Mouse (Mus musculus) mature B cell (primary cell): ENCODE measurements around the gene Fam151b.

Experiments used
- in situ Hi-C: fragments of 300-500 bp; cut with MboI; formaldehyde crosslinking; loops from 2 replicates; pipeline ENCODE4 v1.14.3; 2019

The Fam151b gene

DNA sequence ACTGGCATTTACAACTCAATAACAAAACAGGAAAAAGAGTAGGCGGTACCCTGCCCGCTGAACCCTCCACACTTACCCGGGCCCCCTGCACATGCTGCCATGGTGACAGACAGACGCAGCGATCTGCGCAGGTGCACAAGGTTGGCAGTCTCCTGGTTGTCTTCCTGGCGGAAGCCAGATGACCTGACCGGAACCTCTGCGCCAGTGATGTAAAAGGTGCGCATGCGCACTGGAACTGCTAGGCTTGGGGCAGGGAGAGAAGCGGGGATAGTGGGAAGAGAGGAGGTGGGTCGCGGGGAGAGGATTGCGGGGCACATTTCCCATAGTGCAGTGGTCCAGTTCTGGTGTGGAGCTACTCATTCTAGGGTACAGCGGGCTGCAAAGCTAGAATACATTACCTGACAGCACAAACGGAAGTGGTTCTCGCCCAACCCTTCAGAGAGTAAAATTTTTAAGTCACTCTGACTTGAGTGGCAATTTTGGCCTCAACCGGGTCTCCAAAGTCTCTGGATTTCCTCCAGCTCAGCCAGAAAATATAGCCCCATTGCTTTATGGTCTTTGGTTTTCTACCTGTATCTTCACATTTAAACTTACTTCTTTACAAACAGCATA is at the start of gene Fam151b:
TSS of gene Fam151b (minus strand) at position 164 of the 612 bp plus-strand sequence.
- in situ Hi-C loops = no loop called here

DNA sequence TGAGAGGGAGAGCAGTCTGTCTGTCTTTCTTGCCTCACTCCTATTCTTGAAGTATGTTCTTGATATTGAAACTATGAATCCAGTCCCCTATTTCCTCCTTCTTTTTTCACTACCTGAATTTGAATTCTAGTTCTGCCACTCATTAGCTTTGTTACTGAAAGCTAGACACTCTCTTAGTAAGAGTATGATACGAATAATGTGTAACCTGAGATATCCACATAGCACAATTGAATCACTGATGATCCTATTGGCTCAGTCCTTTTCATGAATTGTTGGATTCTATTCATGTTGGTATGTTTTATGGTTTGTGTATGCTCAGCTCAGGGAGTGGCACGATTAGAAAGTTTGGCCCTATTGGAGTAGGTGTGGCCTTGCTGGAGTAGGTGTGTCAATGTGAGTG is 48.4 kb upstream of the Fam151b start:
- in situ Hi-C loops = no loop called here

DNA sequence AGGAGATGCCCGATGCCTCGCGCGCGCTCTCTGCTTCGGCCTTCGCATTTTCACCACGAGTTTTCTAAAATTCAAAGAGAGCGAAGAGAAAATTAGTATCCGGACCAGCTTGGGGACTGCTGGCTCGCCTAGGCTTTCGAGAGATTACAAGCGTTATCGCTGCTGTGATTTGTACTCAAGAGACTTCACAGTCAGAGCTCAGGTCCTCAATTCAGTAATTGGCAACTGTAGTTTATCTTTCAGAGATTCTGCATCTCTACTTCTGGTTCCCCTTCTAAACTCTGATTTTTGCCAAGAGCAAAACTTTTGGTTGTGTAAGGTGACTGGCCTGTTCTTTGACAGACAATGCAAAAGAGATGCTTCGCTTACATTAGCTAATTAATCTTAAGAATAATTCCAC is 47.4 kb upstream of the Fam151b start:
- in situ Hi-C loops = no loop called here

DNA sequence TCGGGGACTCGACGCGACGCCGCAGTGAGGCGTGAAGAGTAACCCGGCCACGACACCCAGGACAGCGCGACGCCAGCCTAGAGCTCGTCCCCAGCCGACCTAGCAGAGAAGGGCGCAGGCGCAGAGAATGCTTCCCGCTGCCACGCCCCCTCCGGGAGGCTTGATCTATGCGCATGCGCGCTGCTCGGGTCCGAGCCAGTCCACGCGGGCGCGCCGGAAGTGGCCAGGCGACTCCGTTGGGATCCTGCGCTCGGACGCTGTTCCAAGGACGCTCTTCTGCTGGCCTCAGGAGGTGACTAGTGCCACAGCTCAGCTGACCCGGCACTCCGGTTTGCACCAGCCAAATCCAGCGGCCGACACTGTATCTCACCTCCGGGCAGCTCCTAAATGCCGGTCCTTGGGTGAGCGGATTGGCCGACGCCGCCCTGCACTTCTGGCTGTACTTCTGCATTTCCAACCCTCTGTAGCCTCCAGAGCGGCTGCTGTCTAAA is 47.0 kb upstream of the Fam151b start, which contains the start of gene Zfyve16:
TSS of gene Zfyve16 (minus strand) at position 148 of the 491 bp plus-strand sequence.
- in situ Hi-C loops = no loop called here

DNA sequence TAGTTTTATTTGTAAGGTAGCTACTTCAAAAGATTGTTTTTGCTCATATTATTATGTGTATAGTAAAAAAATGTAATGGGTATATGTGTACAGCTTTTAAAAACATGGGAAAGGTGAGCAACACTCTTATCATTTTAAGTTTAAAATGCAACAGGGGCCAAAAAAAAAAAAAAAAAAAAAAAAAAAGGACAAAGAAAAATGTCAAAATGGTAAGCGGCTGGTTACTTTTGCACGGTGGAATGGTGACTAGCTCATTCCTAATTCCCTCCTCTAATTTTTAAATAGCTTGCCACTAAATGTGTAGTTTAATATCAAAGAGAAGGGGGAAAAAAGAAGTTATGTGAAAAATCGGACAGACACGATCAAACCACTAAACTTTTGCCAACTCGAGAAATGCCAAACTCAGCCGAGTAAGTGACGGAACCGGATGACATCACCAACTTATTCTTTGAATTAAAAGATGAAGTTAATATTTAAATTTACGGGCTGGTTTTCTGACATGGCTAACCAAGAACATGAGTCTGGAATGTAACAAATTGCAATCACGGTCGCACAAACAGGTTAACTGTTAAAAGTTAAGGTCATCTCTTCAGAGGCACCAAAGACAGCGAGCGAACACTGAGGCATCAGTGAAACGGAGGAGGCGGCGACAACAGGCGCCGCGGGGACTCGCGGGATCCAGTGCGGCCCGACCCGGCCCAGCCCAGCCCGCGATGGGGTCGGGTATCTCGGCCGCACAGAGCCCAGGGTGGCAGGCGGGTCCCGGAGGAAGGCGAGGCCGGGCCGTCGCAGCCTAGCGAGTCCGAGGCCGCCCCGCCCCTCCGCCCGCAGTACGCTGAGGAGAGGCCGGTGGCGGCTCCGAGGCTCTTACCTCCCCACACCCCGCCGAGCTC is 46.3 kb upstream of the Fam151b start:
- in situ Hi-C loops = no loop called here

DNA sequence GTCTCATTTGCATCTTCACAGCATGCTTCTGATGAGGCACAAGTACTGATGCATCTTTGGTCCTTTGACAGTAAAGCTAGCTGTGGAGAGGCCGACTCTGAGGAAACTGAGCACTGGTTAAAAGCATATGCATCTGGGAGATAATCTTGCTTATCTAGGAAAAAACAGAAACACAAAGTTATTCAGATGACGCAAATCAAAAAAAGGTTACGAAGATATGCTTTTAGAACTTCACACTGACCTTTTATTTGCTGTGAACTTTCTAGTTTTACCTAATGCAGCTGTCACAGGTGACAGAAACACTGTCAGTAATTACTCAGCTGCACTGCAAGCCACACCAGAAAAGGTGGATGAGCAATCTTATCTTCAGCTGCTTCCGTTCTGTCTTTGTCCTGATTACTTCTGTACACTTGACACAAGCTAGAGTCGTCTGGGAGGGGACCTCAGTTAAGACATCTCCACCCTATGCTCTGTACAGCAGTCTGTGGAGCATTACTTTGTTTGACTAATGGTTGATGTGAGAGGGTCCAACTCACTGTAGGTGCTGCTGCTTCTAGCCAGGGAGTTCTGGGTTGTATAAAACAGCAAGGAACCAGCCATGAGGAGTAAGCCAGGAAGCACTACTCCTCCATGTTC is 39.5 kb upstream of the Fam151b start:
- in situ Hi-C loops = no loop called here

DNA sequence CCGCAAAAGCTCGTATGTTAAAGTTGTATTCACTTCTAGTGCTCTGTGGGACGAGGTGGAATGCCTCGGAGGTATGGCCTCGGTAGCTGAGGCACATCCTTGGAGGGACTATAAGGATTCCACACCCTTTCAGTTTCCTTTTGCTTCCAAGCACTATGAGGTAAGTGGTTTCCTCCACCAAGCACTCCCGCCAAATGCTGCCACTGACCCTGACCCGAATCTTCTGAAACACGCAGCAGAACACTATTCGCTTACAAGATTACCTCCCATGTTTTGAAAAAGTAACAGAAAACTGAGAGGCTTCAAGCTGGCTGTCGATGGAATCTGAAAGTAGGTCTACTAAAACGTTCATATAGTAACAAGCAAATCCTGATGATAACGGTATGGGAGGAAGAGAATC is 21.1 kb upstream of the Fam151b start:
- in situ Hi-C loops = no loop called here

DNA sequence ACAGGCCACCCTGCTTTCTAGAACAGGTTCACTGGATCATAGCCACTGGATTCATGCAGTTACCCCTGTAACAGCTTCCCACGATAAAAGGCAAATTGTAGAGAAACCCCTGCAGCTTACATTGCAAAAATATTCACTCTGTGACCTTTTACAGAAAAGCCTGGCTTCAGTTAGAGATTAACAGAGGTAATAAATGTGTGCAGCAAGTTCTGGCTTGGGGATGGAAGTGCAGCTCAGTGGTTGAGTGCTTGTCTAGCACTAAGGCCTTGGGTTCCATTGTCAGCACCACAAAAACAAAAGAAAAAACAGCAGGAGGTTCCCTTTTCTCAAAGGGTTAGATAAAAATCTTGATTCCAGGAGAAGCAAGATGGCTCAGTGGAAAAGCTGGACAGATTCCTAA is 8.1 kb upstream of the Fam151b start:
- in situ Hi-C loops = no loop called here

DNA sequence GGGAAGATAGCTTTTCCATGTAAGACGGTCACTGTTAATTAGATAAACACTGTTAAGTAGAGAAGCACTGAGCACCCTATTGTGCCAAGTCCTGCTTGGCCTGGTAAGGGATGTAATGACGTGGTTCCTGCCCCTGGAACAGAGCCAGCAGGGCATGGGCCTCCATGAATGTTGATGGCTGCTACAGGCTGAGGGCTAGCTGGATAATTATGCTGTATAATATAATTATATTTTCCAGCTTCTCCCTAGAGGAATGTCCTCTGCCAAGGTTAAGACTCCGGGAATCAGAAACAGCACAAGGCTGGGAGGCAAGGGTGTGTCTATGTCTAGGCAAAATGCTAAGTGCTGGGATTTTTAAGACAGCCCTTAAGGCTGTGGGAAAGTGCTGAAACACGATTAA is 7.0 kb upstream of the Fam151b start:
- in situ Hi-C loops = no loop called here

DNA sequence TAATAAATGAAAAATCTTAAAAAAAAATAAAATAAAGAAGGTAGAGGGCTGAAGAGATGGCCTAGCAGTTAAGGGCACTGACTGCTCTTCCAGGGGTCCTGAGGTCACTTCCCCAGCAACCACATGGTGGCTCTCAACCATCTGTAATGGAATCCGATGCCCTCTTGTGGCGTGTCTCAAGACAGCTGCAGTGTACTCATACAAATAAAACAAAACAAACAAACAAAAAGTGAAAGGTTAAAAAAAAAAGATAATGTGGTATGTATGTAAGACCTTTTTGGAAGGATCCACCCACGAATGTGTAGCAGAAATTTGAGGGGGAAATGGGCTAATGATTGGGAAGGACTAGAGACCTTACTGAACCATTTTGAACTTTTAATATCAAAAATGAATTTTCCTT is 467 bp downstream of the Fam151b start:
- in situ Hi-C loops = no loop called here

DNA sequence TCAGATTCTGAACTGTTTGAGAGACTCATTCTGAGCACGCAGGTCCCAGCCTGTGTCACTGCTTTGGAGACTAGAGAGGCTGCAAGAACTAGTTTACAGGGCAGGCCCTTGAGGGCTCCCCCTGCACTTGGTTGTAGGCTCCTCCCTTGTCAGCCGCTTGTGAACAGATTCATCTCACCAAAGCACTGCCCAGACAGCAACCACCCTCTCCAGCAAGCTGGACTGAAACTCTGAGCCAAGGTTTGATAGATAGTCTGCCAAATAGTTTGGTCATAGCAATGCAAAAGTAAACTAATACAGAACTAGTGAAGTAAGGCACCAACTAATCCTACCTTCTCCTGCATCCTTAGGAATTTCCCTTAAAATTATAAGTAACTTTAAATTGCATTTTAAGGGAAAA is 13.7 kb downstream of the Fam151b start:
- in situ Hi-C loops = no loop called here

DNA sequence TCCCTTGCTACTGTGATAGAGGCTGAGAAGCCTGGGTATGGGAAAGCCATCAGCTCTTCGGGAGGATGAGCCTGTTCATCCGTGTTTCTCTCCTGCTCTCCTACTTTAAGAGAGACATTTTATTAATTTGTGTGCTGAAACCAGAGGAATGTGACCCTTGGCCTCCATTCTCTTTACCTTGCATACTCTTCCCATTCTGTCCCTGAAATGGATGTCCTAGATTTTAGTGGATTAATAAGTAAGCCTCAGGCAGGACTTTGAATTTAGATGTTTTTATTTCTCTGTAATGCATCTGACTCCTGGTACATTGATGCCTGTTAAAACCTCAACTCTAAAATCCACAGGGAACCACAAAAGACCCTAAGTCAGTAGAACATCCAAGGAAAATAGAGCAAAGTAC is 14.4 kb downstream of the Fam151b start:
- in situ Hi-C loops = no loop called here

DNA sequence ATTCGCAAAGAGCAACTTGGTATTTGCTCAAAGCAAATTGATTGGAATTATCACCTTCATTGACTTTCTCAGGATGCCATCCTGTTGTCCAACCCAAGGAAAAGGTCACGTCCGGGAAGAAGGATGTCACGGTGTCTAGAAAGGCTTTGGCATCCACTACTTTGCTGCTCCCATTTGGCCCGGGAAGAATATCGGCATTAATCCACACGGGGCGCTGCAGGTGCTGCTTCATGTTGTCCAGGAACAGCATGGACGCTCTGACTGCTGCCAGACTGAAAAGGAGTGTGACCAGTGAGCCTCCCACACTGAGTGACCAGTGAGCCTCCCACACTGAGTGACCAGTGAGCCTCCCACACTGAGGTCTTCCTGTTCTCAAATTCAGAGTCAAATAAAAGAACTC is 15.9 kb downstream of the Fam151b start:
- in situ Hi-C loops = no loop called here

DNA sequence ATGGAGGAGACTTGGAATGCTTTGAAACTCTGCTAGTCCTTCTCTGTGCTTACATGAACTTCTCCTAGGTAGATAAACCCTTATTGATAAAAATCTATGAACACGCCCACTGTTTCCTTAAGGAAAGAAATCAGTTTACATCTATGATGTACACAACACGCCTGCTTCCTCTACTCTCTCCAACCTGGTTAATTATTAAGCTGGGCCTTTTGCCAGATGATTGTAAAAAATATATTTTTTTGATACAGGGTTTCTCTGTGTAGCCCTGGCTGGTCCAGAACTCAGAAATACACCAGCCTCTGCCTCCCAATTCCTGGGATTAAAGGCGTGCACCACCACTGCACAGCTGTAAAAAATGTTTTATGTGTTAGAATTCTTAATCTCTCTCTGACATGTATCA is 19.1 kb downstream of the Fam151b start:
- in situ Hi-C loops = no loop called here

DNA sequence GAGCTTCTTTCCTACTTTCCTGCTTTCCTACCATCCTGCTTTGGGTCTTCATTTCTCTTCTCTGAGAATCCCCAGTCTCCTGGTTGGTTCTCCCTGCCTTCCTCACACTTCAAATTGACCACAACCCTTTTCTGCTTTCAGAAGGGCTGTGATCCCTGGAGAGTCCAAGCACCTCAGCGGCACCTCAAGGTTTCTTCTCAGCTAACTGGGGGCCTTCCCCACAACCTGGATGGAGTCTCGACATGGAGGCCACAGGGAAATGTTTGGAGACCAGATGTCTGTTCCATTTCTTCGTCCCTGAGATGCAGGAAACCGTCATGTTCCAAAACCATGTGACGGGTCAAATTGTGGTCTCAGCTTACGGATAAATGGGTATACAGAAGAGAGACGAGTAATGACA is 36.9 kb downstream of the Fam151b start:
- in situ Hi-C loops = no loop called here

DNA sequence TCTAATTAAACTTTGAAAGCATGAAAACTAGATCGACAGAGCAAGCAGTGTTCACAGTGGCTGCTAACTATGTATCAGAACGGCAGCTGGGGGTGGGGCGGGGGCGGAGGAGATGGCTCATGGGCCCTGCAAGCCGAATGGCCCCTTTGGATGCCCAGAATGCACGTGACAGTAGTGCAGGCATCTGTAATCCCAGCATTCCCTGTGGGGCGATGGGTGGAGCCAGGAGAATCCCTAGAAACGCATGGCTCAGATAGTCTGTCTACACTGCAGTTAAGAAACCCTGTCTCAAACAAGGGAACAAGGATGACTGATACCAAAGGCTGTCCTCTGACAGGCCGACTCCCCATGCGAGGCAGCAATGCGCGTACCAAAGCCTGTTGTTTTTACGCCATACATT is 43.5 kb downstream of the Fam151b start:
- in situ Hi-C loops = no loop called here

DNA sequence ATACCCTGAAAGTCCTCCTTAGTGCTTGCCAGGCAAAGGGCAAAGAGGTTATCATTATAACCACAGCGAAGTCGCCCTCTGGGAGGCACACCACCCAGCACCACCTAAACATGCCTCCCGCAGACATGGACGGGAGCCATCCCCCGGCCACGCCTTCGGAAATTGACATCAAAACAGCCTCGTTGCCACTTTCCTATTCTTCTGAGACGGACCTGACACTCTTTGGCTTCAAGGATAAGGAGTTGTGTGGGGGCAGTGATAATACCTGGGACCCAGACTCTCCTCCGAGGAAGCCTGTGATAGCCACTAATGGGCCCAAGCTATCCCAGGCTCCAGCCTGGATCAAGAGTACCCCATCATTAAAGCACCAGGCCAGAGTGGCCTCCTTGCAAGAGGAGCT is 45.2 kb downstream of the Fam151b start:
- in situ Hi-C loops = no loop called here

DNA sequence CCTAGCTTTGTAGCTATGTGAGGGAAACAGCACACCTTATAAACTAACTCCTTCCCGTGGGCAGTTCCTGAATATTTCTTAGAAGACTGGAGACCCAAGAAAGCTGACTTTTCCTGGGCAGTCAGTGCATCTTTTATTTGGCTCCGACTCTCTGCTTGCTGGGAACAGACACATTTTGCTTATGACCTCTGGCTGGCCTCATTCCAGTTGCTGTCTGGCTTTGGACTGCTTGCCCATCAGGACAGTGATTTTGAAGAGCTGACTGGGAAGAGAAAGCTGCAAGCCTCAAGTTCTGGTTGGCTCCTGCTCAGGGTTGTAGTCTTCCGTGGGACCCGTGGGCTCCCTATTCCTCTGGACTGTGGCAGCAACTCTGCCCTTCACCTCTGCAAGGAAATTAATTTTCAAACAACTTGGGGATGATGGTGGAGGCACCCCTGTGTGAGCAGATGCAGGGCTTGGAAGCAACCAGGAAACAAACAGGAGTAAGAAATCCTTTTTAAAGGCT is 56.4 kb downstream of the Fam151b start:
- in situ Hi-C loops = no loop called here

DNA sequence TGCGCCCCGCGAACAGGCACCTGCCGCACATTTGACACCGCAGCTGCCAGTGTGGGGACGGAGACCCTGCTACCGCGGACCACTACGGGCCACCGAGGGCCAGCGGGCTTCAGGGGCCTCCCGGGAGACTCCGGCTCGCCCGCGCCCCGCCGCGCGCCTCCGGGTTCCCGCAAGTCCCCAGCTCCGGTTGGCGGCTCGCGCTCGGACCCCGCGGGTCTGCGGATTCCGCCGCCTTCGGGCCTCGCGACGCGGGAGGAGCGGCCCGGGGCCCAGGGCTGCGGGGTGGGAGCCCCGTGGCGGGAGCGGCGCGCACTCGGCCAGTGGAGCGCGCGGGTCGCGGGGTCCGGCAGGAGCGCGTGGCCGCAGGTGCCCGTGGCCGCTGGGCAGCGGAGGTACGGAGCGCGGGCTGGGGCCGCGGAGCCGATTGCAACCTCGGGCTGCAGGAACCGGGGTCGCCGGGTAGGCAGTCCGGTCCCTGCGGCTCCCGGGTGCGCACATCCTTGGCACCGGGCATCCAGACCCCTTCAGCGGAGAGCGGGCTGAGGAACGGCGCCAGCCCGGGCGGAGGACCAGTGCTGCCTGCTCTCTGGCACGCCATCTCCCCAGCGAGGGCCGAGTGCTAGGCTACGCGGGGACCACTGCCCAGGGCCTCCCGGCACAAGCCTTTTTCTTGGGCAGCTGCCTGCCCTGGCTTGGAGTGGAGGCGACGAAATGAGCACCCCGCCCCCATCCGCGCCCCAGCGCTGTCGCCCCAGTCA is 57.3 kb downstream of the Fam151b start:
- in situ Hi-C loops = no loop called here

DNA sequence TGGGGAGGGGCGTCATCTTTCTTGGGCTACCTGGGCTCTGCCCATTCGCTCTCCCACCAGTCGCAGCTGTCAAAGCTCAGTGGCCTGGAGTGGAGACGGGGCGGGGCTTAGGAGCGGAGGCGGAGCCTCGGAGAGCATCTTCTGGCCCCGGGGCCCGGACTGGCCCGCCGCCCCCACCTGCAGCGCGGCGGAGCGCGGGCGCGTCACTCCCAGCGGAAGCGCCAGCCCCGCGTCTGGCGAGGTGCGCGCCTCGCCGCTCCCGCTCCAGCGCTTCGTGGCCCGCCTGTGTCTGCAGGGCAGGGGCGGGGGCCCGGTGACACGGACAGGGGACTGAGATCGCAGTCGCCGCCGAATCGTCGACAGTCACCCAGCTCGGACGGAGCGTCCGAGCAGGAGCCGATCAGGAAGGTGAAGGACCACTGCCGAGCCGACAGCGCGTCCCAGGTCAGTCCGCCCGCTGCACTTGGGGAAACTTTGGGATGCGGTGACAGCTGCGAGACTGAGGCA is 58.0 kb downstream of the Fam151b start, which contains the start of gene Ankrd34b:
TSS of gene Ankrd34b (plus strand) at position 139 of the 507 bp plus-strand sequence.
- in situ Hi-C loops = no loop called here

DNA sequence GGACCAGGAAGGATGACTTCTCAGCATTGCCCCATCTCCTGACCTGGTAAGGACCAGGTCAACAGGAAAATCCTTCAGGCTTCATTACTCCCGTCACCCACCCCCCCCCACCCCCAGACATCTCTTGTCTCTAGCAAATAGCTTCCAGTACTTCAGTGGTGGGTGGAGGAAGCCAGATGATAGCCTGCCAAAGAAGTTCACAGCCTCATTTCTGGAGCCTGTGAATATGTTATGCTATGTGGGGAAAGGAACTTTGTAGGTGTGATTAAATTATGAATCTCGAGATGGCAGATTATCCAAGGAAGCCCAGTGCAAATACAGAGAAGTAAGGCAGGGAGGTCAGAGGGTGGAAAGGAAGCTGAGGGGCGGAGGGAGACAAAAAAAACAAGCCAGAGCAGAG is 60.1 kb downstream of the Fam151b start:
- in situ Hi-C loops = no loop called here

DNA sequence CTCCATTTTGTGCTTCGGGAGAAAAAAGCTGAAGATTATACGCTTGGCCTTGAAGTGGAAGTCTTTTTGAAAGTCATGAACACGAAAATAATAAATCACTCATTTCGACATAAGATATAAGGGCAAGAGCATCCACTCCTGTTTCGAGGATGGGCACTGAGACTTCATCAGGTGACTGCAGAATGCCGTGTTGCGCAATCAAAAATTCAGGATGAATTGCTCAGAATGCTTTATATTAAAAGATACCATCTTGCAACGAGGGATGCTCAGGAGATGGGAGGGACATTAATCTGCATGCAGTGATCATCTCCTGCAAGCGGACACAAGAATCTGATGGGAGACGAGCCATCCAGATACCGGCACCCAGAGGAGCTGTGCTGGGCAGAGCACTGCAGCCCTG is 64.2 kb downstream of the Fam151b start:
- in situ Hi-C loops = no loop called here
